Mouse (Mus musculus) heart, adult 2 months (tissue): ENCODE data around the gene Tgfb2. TPM values are rescaled to one million over a fixed set of nuclear protein-coding genes. Genes with fewer than 3 reads are reported as not detected.

Source experiments
- DNase-seq, 2 experiments: peaks; one replicate each; pipeline ENCODE4 v3.0.0; 2021
- H3K27ac ChIP-seq: fragments of 200-600 bp; 2 replicates; pipeline ENCODE4 v1.8.1; 2022
- H3K27me3 ChIP-seq: fragments of 200-500 bp; 2 replicates; pipeline ENCODE4 v1.6.1; 2012; ENCODE audit warnings: mild to moderate bottlenecking, low read length, inconsistent platforms, mixed read lengths; ENCODE audit not compliant: control insufficient read depth, insufficient read depth
- H3K36me3 ChIP-seq: fragments of 200-500 bp; 2 replicates; pipeline ENCODE4 v1.6.1; 2012; ENCODE audit warnings: low read length, inconsistent platforms; ENCODE audit not compliant: control insufficient read depth, insufficient read depth
- H3K4me1 ChIP-seq: fragments of 200-500 bp; 2 replicates; pipeline ENCODE4 v1.6.1; 2011; ENCODE audit warnings: low read length; ENCODE audit not compliant: control insufficient read depth, insufficient read depth
- H3K4me3 ChIP-seq: fragments of 200-600 bp; 2 replicates; pipeline ENCODE4 v1.8.1; 2022
- H3K79me2 ChIP-seq: fragments of 200-500 bp; replicated peaks from 2 replicates; pipeline ENCODE4 v1.6.1; 2012; ENCODE audit warnings: mild to moderate bottlenecking, inconsistent platforms, low read length, moderate library complexity, mixed read lengths; ENCODE audit not compliant: control insufficient read depth, insufficient read depth
- H3K9ac ChIP-seq: fragments of 200-500 bp; 2 replicates; pipeline ENCODE4 v1.6.1; 2012; ENCODE audit warnings: low read depth, mild to moderate bottlenecking, control low read depth, inconsistent platforms, low read length, mixed read lengths
- CTCF ChIP-seq: fragments of 200-600 bp; IDR thresholded peaks from 2 replicates; pipeline ENCODE4 v1.8.1; 2022; ENCODE audit warnings: antibody characterized with exemption, mild to moderate bottlenecking, moderate library complexity
- EP300 ChIP-seq: fragments of 200-500 bp; IDR thresholded peaks from 2 replicates; pipeline ENCODE4 v1.6.1; 2011; ENCODE audit warnings: low read depth, low read length, control low read depth; ENCODE audit not compliant: insufficient read depth
- POLR2A ChIP-seq: fragments of 200-500 bp; IDR thresholded peaks from 2 replicates; pipeline ENCODE4 v1.6.1; 2011; ENCODE audit warnings: mild to moderate bottlenecking, low read depth, low read length, control low read depth; ENCODE audit not compliant: insufficient read depth
- WGBS: fragments of 180-500 bp; shearing (Covaris S2); methylation state at CpG from one replicate; pipeline ENCODE4 v1.1.7; 2018; 5-methylcytosine and 5-hydroxymethylcytosine counted together
- intact Hi-C: fragments of 180-260 bp; cut with DNase I; formaldehyde crosslinking; loops from one replicate; pipeline ENCODE4 v1.15.1; 2025
- polyA plus RNA-seq: library from polyadenylated mRNA; depleted of rRNA; stranded (reverse); fragments of >200 nt; gene quantifications from 2 replicates; pipeline ENCODE4 v1.2.3, GENCODE M21; 2012
- total RNA-seq, 2 experiments: library from RNA; stranded (reverse); gene quantifications; 2 replicates each; pipeline ENCODE4 v1.2.3; 2021

Tgfb2 gene
- total and polyA plus RNA-seq, 3 experiments = 1.5 to 5.1 (median 4.6) TPM

GRCm38 (mm10) chr1:186705203-186705914 lies 430 bp downstream of the Tgfb2 start:
- Histone ChIP-seq H3K4me3 (peak overlapping the region; percentile 75), H3K9ac (peak overlapping the region; percentile 81), H3K27ac (peak overlapping the region; percentile 71), H3K27me3 (no peaks in the 10 kb centered on the region), H3K36me3 (no peaks in the 10 kb centered on the region), H3K79me2 (no peaks in the 10 kb centered on the region), H3K4me1 (peaks cover 7% of the 10 kb centered on the region)
- intact Hi-C loops = loop anchor here (5.0 to 10.0 kb wide), 2 partner anchors 73 to 591 kb away; partner anchors contain the start of gene Lyplal1
- WGBS = under 1% methylated on average over 65 of the region's 65 CpGs
- DNase-seq = peak; percentile 82 to 83
- TF ChIP-seq POLR2A (0 out of 2 replicates have a peak, but pooled peaks have one; percentile 40), CTCF (peak; percentile 51), EP300 (no peak)

DNA sequence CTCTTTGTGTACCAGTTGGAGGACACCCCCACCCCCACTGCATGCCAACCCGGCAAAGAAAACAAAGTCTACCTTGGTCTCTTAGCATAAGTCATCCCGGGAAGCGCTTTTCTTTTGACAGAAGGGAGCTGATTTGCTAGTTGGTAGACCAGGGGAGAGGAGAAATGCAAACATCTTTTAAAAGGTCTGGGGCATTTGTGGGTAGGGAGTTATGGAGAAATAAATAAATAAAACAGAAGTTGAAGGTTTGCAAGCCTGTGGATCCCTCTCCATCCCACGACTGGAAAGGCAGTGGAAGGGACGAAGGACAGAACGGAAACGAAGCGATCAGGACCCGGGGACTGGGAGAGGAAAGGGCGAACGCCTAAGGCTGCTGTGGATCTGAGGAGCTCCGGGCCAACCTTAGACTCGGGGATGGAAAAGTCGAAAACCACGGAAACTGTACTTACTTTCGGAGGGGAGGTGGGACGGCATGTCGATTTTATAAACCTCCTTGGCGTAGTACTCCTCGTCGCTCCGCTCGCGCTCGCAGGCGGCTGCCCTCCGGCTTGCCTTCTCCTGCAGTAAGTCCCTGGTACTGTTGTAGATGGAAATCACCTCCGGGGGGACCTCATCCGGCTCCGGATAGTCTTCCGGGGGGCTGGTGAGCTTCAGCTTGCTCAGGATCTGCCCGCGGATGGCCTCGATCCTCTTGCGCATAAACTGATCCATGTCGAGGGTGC lies 1.6 kb downstream of the Tgfb2 start:
- peak overlapping the region; percentile 71 for H3K27ac ChIP-seq

DNA sequence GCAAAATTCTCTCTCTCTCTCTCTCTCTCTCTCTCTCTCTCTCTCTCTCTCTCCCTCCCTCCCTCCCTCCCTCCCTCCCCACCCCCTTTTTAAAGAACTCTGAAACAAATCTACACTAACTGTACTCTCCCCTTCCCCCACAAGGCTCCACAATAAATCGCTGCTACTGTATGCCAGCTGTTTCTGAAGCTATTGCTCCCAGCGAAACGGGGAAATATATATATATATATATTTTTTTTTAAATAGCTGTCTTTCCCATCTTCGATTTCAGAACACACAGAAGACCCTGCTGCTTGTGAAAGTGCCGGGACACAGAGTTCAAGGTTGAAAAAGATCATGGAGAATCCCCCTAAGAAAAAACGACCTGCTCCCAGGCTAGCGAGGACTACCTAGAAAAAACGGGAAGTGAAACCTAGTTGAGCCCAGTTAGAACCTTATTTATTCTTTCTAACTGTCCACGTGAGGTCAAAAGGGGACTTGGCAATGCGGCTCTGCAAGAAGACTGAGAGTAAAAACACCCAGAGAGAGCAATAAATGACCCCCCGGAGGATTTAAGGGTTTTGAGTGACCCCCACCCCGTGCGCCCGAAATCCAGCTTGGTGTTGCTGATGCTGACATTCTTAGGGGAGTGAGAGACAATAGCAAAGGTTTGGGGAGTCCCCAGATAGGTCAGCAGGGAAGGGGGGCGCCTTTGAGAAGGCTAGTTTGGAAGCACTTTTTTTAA lies 2.4 kb downstream of the Tgfb2 start:
- TF ChIP-seq POLR2A = no peak
- peaks cover 5% of the 10 kb centered on the region for H3K4me1 ChIP-seq
- WGBS = 2% methylated on average over 15 of the region's 15 CpGs

More for the DNA sequence above, 1.6 kb downstream of the Tgfb2 start:
- intact Hi-C loops = loop anchor here (5.0 to 10.0 kb wide), 2 partner anchors 92 to 589 kb away; partner anchors contain the start of gene Lyplal1
- H3K36me3 ChIP-seq = no peaks in the 10 kb centered on the region
- no peaks in the 10 kb centered on the region for H3K79me2 ChIP-seq
- peaks cover 7% of the 10 kb centered on the region for H3K4me1 ChIP-seq
- H3K9ac ChIP-seq = peak overlapping the region; percentile 80
- DNase-seq = peak; percentile 55 to 70
- WGBS = under 1% methylated on average over 36 of the region's 36 CpGs
- TF ChIP-seq CTCF = peak; percentile 21; the same call in 1 of the 2 replicates
- TF ChIP-seq EP300 = no peak
- no peaks in the 10 kb centered on the region for H3K27me3 ChIP-seq
- H3K4me3 ChIP-seq = peak overlapping the region; percentile 75

GRCm38 (mm10) chr1:186702391-186703255 lies 3.2 kb downstream of the Tgfb2 start:
- H3K36me3 ChIP-seq = no peaks in the 10 kb centered on the region
- WGBS = 13% methylated on average over 15 of the region's 15 CpGs
- no peaks in the 10 kb centered on the region for H3K79me2 ChIP-seq
- H3K27me3 ChIP-seq = no peaks in the 10 kb centered on the region
- H3K9ac ChIP-seq = peak overlapping the region; percentile 23
- peak; percentile 39 to 46 for DNase-seq
- peak overlapping the region; percentile 38 for H3K4me3 ChIP-seq
- H3K4me1 ChIP-seq = peaks cover 5% of the 10 kb centered on the region
- TF ChIP-seq POLR2A = 0 out of 2 replicates have a peak, but pooled peaks have one; percentile 13
- no peak for TF ChIP-seq EP300
- TF ChIP-seq CTCF = no peak
- intact Hi-C loops = loop anchor here (5.0 to 10.0 kb wide), 2 partner anchors 90 to 588 kb away; partner anchors contain the start of gene Lyplal1
- peak overlapping the region; percentile 71 for H3K27ac ChIP-seq

More for the DNA sequence above, 2.4 kb downstream of the Tgfb2 start:
- H3K79me2 ChIP-seq = no peaks in the 10 kb centered on the region
- intact Hi-C loops = loop anchor here (5.0 to 10.0 kb wide), 2 partner anchors 91 to 589 kb away; partner anchors contain the start of gene Lyplal1
- no peaks in the 10 kb centered on the region for H3K27me3 ChIP-seq
- peak overlapping the region; percentile 80 for H3K9ac ChIP-seq
- H3K4me3 ChIP-seq = peak overlapping the region; percentile 75
- peak overlapping the region; percentile 71 for H3K27ac ChIP-seq
- no peaks in the 10 kb centered on the region for H3K36me3 ChIP-seq
- peak; percentile 28 to 42 for DNase-seq

DNA sequence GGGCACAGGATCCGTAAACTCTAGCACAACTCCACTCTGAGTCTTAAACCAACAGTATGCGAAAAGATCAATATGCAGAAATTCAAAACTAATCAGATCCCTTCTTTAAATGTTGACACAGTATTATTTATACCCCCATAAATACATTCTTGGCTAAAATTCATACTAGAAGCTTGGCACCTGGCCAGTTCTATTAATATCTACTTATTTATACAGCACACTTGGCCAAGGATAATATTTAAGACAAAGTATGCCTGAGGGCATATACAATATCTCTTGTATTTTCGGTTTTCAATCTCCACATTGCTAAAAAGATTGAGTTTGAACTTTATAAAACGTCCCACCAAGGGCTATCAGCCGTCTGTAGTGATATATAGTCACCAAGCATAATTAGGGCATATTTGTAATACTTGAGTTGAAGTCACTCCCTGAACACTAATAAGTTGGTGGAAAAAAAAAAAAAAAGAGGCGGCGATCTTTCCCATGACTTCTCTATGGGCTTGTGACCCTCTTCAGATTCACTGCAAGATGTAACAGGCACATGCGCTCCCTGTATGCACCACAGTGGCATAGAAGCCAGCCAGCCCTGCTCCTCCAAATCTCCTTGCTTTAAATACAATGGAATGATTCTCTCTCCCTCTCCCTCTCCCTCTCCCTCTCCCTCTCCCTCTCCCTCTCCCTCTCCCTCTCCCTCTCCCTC lies 4.4 kb downstream of the Tgfb2 start:
- intact Hi-C loops = loop anchor here (5.0 to 10.0 kb wide), 2 partner anchors 89 to 587 kb away; partner anchors contain the start of gene Lyplal1
- H3K79me2 ChIP-seq = no peaks in the 10 kb centered on the region
- no peaks in the 10 kb centered on the region for H3K36me3 ChIP-seq
- no peak overlapping the region for H3K4me3 ChIP-seq
- 47% methylated on average over 8 of the region's 8 CpGs for WGBS
- DNase-seq = no peak
- no peak overlapping the region; the same call in 1 of the 2 replicates for H3K27ac ChIP-seq
- no peak overlapping the region for H3K9ac ChIP-seq
- TF ChIP-seq EP300 (no peak), POLR2A (no peak), CTCF (no peak)
- peaks cover 7% of the 10 kb centered on the region for H3K4me1 ChIP-seq
- H3K27me3 ChIP-seq = no peaks in the 10 kb centered on the region
